Mouse (Mus musculus) cerebral cortex, adult 2 months (tissue): Measurements from ENCODE around the gene Slc22a17.

Experiments
- WGBS: fragments of 180-500 bp; shearing (Covaris S2); methylation state at CpG from one replicate; pipeline ENCODE4 v1.1.7; 2018; 5-methylcytosine and 5-hydroxymethylcytosine counted together

The Slc22a17 gene

GRCm38 (mm10) chr14:54912886-54913285, at the start of gene Slc22a17:
Gene Slc22a17 (minus strand): TSS chr14:54913132.
- WGBS: under 1% methylated on average over 28 of the region's 28 CpGs

- 88% methylated on average over 7 of the region's 7 CpGs for WGBS
These were observed 49.8 kb upstream of the Slc22a17 start for GRCm38 (mm10) chr14:54962714-54963113.

- 90% methylated on average over 5 of the region's 5 CpGs for WGBS
These were observed 48.6 kb upstream of the Slc22a17 start for GRCm38 (mm10) chr14:54961487-54961886.

GRCm38 (mm10) chr14:54960769-54961168, 47.8 kb upstream of the Slc22a17 start:
- WGBS: 61% methylated on average over 10 of the region's 10 CpGs

GRCm38 (mm10) chr14:54959853-54960613, 47.1 kb upstream of the Slc22a17 start:
- WGBS: 91% methylated on average over 12 of the region's 12 CpGs

- 91% methylated on average over 3 of the region's 3 CpGs for WGBS
These were observed 46.3 kb upstream of the Slc22a17 start for GRCm38 (mm10) chr14:54959197-54959596.

- whole genome bisulfite sequencing: 90% methylated on average over 4 of the region's 4 CpGs
These were observed 45.6 kb upstream of the Slc22a17 start for GRCm38 (mm10) chr14:54958503-54958902.

- 88% methylated on average over 9 of the region's 9 CpGs for WGBS
These were observed 43.6 kb upstream of the Slc22a17 start for GRCm38 (mm10) chr14:54956533-54956932.

GRCm38 (mm10) chr14:54955481-54955880, 42.5 kb upstream of the Slc22a17 start:
- 91% methylated on average over 3 of the region's 3 CpGs for WGBS

- WGBS: 95% methylated on average over 3 of the region's 3 CpGs
These were observed 41.5 kb upstream of the Slc22a17 start for GRCm38 (mm10) chr14:54954474-54954873.

GRCm38 (mm10) chr14:54953664-54954206, 40.8 kb upstream of the Slc22a17 start:
- WGBS: 87% methylated on average over 8 of the region's 8 CpGs

GRCm38 (mm10) chr14:54951587-54951986, 38.7 kb upstream of the Slc22a17 start:
- 92% methylated on average over 6 of the region's 6 CpGs for WGBS

- WGBS: 64% methylated on average over 12 of the region's 12 CpGs
These were observed 37.6 kb upstream of the Slc22a17 start for GRCm38 (mm10) chr14:54950493-54950892.

- 88% methylated on average over 9 of the region's 9 CpGs for WGBS
These were observed 35.8 kb upstream of the Slc22a17 start for GRCm38 (mm10) chr14:54948781-54949180.

- WGBS: 92% methylated on average over 11 of the region's 11 CpGs
These were observed 34.1 kb upstream of the Slc22a17 start for GRCm38 (mm10) chr14:54947008-54947407.

- 84% methylated on average over 19 of the region's 19 CpGs for WGBS
These were observed 33.2 kb upstream of the Slc22a17 start for GRCm38 (mm10) chr14:54945975-54946704.

GRCm38 (mm10) chr14:54944939-54945338, 32.0 kb upstream of the Slc22a17 start:
- 63% methylated on average over 2 of the region's 2 CpGs for WGBS

- WGBS: 94% methylated on average over 7 of the region's 7 CpGs
These were observed 31.0 kb upstream of the Slc22a17 start for GRCm38 (mm10) chr14:54943971-54944370.

- 89% methylated on average over 8 of the region's 8 CpGs for WGBS
These were observed 29.5 kb upstream of the Slc22a17 start for GRCm38 (mm10) chr14:54942479-54942878.

- 67% methylated on average over 13 of the region's 13 CpGs for WGBS
These were observed 28.4 kb upstream of the Slc22a17 start for GRCm38 (mm10) chr14:54941024-54941978.

GRCm38 (mm10) chr14:54940176-54940530, 27.2 kb upstream of the Slc22a17 start:
- 71% methylated on average over 3 of the region's 3 CpGs for WGBS
